Mouse (Mus musculus): ENCODE measurements at regions not wholly inside any gene's neighbourhood (a gene's known extent, or its start where the extent isn't known, plus 50 kb on each side); places are given as distances from the start of the nearest gene placed in this dataset.
A peak's percentile ranks its signal among the peaks of the same experiment; 100 is the strongest.

GRCm38 (mm10) chr2:34038982-34039381, 151.2 kb upstream of the Mvb12b start:
- no peak for DNase-seq

- DNase-seq: no peak
Measured at GRCm38 (mm10) chr2:34033212-34033611, 145.5 kb upstream of the Mvb12b start.

GRCm38 (mm10) chr2:34031421-34031820, 143.7 kb upstream of the Mvb12b start:
- DNase-seq: no peak

GRCm38 (mm10) chr2:34031001-34031412, 143.3 kb upstream of the Mvb12b start:
- no peak for DNase-seq

- no peak for DNase-seq
Measured at GRCm38 (mm10) chr2:34027445-34027844, 139.7 kb upstream of the Mvb12b start.

GRCm38 (mm10) chr2:34026566-34027360, 139.0 kb upstream of the Mvb12b start:
- DNase-seq: no peak

GRCm38 (mm10) chr2:34025715-34026360, 138.1 kb upstream of the Mvb12b start:
- DNase-seq: peak; percentile 14

- DNase-seq: no peak
Measured at GRCm38 (mm10) chr2:34017142-34017453, 129.4 kb upstream of the Mvb12b start.

GRCm38 (mm10) chr2:34016350-34017141, 128.8 kb upstream of the Mvb12b start:
- DNase-seq: no peak

- no peak for DNase-seq
Measured at GRCm38 (mm10) chr2:34015640-34015995, 127.9 kb upstream of the Mvb12b start.

- no peak for DNase-seq
Measured at GRCm38 (mm10) chr2:34014868-34015639, 127.3 kb upstream of the Mvb12b start.

GRCm38 (mm10) chr2:34010166-34010565, 122.4 kb upstream of the Mvb12b start:
- no peak for DNase-seq

GRCm38 (mm10) chr2:34007916-34008315, 120.2 kb upstream of the Mvb12b start:
- DNase-seq: no peak

GRCm38 (mm10) chr2:33997106-33997505, 109.4 kb upstream of the Mvb12b start:
- no peak for DNase-seq

- no peak for DNase-seq
Measured at GRCm38 (mm10) chr2:33996331-33996730, 108.6 kb upstream of the Mvb12b start.

- no peak for DNase-seq
Measured at GRCm38 (mm10) chr2:33991299-33991698, 103.6 kb upstream of the Mvb12b start.

GRCm38 (mm10) chr2:33990711-33991110, 103.0 kb upstream of the Mvb12b start:
- no peak for DNase-seq

GRCm38 (mm10) chr2:33989555-33990370, 102.0 kb upstream of the Mvb12b start:
- DNase-seq: no peak

- DNase-seq: no peak
Measured at GRCm38 (mm10) chr2:33986420-33986819, 98.7 kb upstream of the Mvb12b start.

- DNase-seq: no peak
Measured at GRCm38 (mm10) chr2:33985316-33985715, 97.6 kb upstream of the Mvb12b start.

- DNase-seq: no peak
Measured at GRCm38 (mm10) chr2:33983112-33983748, 95.5 kb upstream of the Mvb12b start.

- DNase-seq: no peak
Measured at GRCm38 (mm10) chr2:33981936-33982335, 94.2 kb upstream of the Mvb12b start.
